Mouse (Mus musculus) stomach, postnatal 0 days (tissue): ENCODE data around the gene Ctss.

Experiments
- CTCF ChIP-seq: IDR thresholded peaks from 2 replicates; pipeline ENCODE4 v1.5.1; 2016; ENCODE audit warnings: antibody characterized with exemption, low read depth, mild to moderate bottlenecking, moderate library complexity
- EP300 ChIP-seq: optimal IDR thresholded peaks from 2 replicates; pipeline ENCODE3; 2016; ENCODE audit warnings: antibody characterized with exemption

GRCm38 (mm10) chr3:95526111-95526510 is 475 bp upstream of the Ctss start:
- TF ChIP-seq CTCF (no peak), EP300 (no peak)
